Mouse (Mus musculus): ENCODE measurements at regions not wholly inside any gene's neighbourhood (a gene's known extent, or its start where the extent isn't known, plus 50 kb on each side); places are given as distances from the start of the nearest gene placed in this dataset.

DNA sequence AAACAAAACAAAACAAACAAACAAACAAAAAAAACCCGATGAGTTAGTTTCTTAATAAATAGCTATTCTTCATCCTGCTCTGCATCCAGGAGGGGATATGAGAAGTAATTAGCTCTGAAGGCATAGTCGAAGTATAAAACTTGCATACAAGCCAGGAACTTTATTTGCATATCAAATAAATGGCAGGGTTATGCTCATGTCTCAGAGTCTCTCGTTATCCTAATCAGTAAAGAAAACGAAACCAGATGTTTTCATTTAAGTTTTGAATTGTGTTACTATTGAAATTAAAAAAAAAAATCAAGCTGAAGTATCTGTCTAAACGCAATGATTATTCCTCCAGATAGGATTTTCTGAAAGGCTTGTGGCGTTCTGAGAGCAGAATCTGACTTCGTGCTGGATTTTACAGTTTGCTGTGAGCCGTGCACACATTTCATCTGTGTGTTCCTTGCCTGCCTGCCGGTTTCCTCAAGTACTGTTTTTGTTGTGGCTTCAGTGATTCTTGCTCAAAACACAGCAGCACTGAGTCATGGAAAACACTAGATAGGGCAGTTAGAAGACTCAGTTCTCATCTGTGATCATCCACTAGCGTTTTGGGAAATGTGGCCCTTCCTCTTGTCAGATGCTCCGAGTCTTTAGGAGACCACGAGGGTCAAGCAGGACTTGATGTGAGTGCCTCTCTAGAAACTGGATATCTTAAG is 91.2 kb downstream of the Kcnrg start:
- Histone ChIP-seq H3K9me3 (ENCODE audit: control insufficient read depth, low read length) (no peaks in the 10 kb centered on the region), H3K4me2 (ENCODE audit: low read depth, severe bottlenecking) (no peak overlapping the region), H3K4me3 (ENCODE audit: low read depth, low read length) (no peak overlapping the region), H3K36me3 (ENCODE audit: control insufficient read depth, insufficient read depth, low read length) (no peaks in the 10 kb centered on the region), H3K27ac (replicated peaks; ENCODE audit: low read depth, low read length) (no peak overlapping the region), H3K27me3 (ENCODE audit: control insufficient read depth, insufficient read depth, low read length) (no peaks in the 10 kb centered on the region), H3K9ac (ENCODE audit: low read length) (no peak overlapping the region), H3K4me1 (ENCODE audit: control insufficient read depth, insufficient read depth, low read length) (peaks cover 10% of the 10 kb centered on the region)
- ATAC-seq (ENCODE audit: insufficient number of reproducible peaks, low FRiP score, low TSS enrichment, low read depth) (no peak), DNase-seq (ENCODE audit: low spot score) (peak; percentile 34)
- 46% methylated on average over 12 of the region's 12 CpGs for WGBS

DNA sequence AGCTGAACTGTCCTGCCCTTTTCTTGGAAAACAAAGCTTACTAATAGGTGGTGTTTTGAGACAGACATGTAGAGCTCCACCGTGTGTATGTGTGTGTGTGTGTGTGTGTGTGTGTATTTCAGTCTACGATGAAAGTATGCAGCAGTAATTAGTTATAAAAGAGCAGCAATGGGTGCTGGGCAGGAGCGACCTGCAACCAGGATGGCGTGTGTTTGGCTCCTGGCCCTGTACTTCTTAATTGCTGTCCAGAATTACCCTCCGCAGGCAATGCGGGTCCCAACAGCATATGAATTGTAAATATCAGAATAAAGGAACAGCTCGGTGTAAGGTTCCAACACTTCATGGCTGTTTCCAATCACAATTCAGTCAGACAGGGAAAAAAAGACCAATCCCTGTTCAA is 92.4 kb downstream of the Kcnrg start:
- ATAC-seq (ENCODE audit: insufficient number of reproducible peaks, low FRiP score, low TSS enrichment, low read depth) (no peak), DNase-seq (ENCODE audit: low spot score) (no peak)
- no peak overlapping the region for H3K4me2 ChIP-seq (ENCODE audit: low read depth, severe bottlenecking)
- H3K4me1 ChIP-seq (ENCODE audit: control insufficient read depth, insufficient read depth, low read length): peaks cover 10% of the 10 kb centered on the region
- WGBS: 60% methylated on average over 7 of the region's 7 CpGs
- H3K27ac ChIP-seq (replicated peaks; ENCODE audit: low read depth, low read length): no peak overlapping the region
- no peak overlapping the region for H3K4me3 ChIP-seq (ENCODE audit: low read depth, low read length)
- H3K36me3 ChIP-seq (ENCODE audit: control insufficient read depth, insufficient read depth, low read length): no peaks in the 10 kb centered on the region
- H3K27me3 ChIP-seq (ENCODE audit: control insufficient read depth, insufficient read depth, low read length): no peaks in the 10 kb centered on the region
- no peak overlapping the region for H3K9ac ChIP-seq (ENCODE audit: low read length)
- no peaks in the 10 kb centered on the region for H3K9me3 ChIP-seq (ENCODE audit: control insufficient read depth, low read length)

DNA sequence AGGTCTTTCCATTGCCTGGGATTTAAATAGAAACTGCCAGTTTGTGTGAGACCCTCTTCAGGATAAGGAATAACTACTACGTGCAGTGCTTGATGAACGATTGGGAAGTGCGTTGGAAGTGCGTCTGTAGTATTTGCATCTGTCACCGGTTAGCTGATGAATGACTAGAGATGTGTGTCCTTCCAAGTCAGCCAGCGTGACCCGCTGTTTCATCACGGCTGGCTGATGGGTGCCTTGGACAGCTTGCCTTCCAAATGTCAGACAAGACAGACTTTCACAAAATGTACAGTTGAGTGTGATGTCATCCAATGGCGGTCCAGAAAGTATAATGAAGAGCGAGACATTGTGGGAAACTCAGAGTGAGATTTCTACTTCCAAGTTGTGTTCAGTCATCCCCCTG is 93.9 kb downstream of the Kcnrg start:
- DNase-seq (ENCODE audit: low spot score) (no peak), ATAC-seq (ENCODE audit: insufficient number of reproducible peaks, low FRiP score, low TSS enrichment, low read depth) (no peak)
- H3K9ac ChIP-seq (ENCODE audit: low read length): no peak overlapping the region
- no peaks in the 10 kb centered on the region for H3K36me3 ChIP-seq (ENCODE audit: control insufficient read depth, insufficient read depth, low read length)
- no peak overlapping the region for H3K27ac ChIP-seq (replicated peaks; ENCODE audit: low read depth, low read length)
- H3K4me2 ChIP-seq (ENCODE audit: low read depth, severe bottlenecking): no peak overlapping the region
- H3K4me3 ChIP-seq (ENCODE audit: low read depth, low read length): no peak overlapping the region
- peaks cover 10% of the 10 kb centered on the region for H3K4me1 ChIP-seq (ENCODE audit: control insufficient read depth, insufficient read depth, low read length)
- no peaks in the 10 kb centered on the region for H3K27me3 ChIP-seq (ENCODE audit: control insufficient read depth, insufficient read depth, low read length)
- 78% methylated on average over 10 of the region's 10 CpGs for WGBS
- H3K9me3 ChIP-seq (ENCODE audit: control insufficient read depth, low read length): no peaks in the 10 kb centered on the region

DNA sequence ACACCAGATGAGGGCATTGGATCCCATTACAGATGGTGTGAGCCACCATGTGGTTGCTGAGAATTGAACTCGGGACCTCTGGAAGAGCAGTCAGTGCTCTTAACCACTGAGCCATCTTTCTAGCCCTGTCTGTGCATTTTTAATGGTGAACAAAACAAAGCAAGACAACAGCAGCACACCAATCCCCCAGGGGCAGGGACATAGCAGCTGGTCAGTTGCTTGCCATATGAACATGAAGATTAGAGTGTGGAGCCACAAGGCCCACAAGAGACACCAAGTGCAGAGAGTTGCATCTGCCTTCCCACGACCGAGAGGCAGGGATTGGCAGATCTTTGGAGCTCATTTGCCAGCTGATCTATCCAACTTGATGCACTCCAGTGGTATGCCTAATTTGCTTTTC is 96.7 kb downstream of the Kcnrg start:
- no peaks in the 10 kb centered on the region for H3K36me3 ChIP-seq (ENCODE audit: control insufficient read depth, insufficient read depth, low read length)
- H3K4me2 ChIP-seq (ENCODE audit: low read depth, severe bottlenecking): no peak overlapping the region
- WGBS: 94% methylated on average over 3 of the region's 3 CpGs
- no peak overlapping the region for H3K4me3 ChIP-seq (ENCODE audit: low read depth, low read length)
- no peaks in the 10 kb centered on the region for H3K9me3 ChIP-seq (ENCODE audit: control insufficient read depth, low read length)
- DNase-seq (ENCODE audit: low spot score): no peak
- H3K4me1 ChIP-seq (ENCODE audit: control insufficient read depth, insufficient read depth, low read length): peaks cover 3% of the 10 kb centered on the region; the same call in 1 of the 2 replicates
- H3K9ac ChIP-seq (ENCODE audit: low read length): no peak overlapping the region
- H3K27me3 ChIP-seq (ENCODE audit: control insufficient read depth, insufficient read depth, low read length): no peaks in the 10 kb centered on the region
- H3K27ac ChIP-seq (replicated peaks; ENCODE audit: low read depth, low read length): no peak overlapping the region
- ATAC-seq (ENCODE audit: insufficient number of reproducible peaks, low FRiP score, low TSS enrichment, low read depth): no peak

GRCm38 (mm10) chr14:61706984-61707383 is 99.7 kb downstream of the Kcnrg start:
- H3K4me1 ChIP-seq (ENCODE audit: control insufficient read depth, insufficient read depth, low read length): peaks cover 8% of the 10 kb centered on the region
- no peak for DNase-seq (ENCODE audit: low spot score)
- H3K9me3 ChIP-seq (ENCODE audit: control insufficient read depth, low read length): no peaks in the 10 kb centered on the region
- H3K4me2 ChIP-seq (ENCODE audit: low read depth, severe bottlenecking): no peak overlapping the region
- H3K9ac ChIP-seq (ENCODE audit: low read length): no peak overlapping the region
- no peaks in the 10 kb centered on the region for H3K27me3 ChIP-seq (ENCODE audit: control insufficient read depth, insufficient read depth, low read length)
- H3K36me3 ChIP-seq (ENCODE audit: control insufficient read depth, insufficient read depth, low read length): no peaks in the 10 kb centered on the region
- H3K4me3 ChIP-seq (ENCODE audit: low read depth, low read length): no peak overlapping the region
- WGBS: 86% methylated on average over 6 of the region's 6 CpGs
- no peak overlapping the region for H3K27ac ChIP-seq (replicated peaks; ENCODE audit: low read depth, low read length)
- ATAC-seq (ENCODE audit: insufficient number of reproducible peaks, low FRiP score, low TSS enrichment, low read depth): no peak

- H3K9me3 ChIP-seq (ENCODE audit: control insufficient read depth, low read length): no peaks in the 10 kb centered on the region
- H3K4me3 ChIP-seq (ENCODE audit: low read depth, low read length): no peak overlapping the region
- 75% methylated on average over 6 of the region's 6 CpGs for WGBS
- H3K9ac ChIP-seq (ENCODE audit: low read length): no peak overlapping the region
- H3K4me2 ChIP-seq (ENCODE audit: low read depth, severe bottlenecking): no peak overlapping the region
- no peak for DNase-seq (ENCODE audit: low spot score)
- no peak overlapping the region for H3K27ac ChIP-seq (replicated peaks; ENCODE audit: low read depth, low read length)
- no peaks in the 10 kb centered on the region for H3K36me3 ChIP-seq (ENCODE audit: control insufficient read depth, insufficient read depth, low read length)
- H3K27me3 ChIP-seq (ENCODE audit: control insufficient read depth, insufficient read depth, low read length): no peaks in the 10 kb centered on the region
- ATAC-seq (ENCODE audit: insufficient number of reproducible peaks, low FRiP score, low TSS enrichment, low read depth): no peak
- peaks cover 8% of the 10 kb centered on the region for H3K4me1 ChIP-seq (ENCODE audit: control insufficient read depth, insufficient read depth, low read length)
Observed at GRCm38 (mm10) chr14:61708331-61708730, 101.1 kb downstream of the Kcnrg start.

DNA sequence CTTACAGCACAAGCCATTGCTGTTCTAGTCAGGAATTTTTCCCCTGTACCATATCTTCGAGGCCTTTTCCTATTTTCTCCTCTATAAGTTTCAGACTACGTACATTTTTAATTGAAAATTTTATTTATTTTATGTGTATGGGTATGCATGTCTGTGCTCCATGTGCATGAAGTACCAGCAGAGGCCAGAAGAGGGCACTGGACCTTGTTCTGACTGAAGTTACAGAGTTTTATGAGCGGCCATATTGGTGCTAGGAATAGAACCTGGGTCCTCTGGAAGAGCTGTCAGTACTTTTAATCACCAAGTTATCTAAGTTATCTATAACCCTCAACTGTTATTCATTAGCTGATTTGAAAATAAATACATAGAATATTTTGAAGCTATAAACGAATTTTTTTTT is 108.5 kb downstream of the Kcnrg start:
- ATAC-seq (ENCODE audit: insufficient number of reproducible peaks, low FRiP score, low TSS enrichment, low read depth): no peak
- Histone ChIP-seq H3K27me3 (ENCODE audit: control insufficient read depth, insufficient read depth, low read length) (no peaks in the 10 kb centered on the region), H3K27ac (replicated peaks; ENCODE audit: low read depth, low read length) (no peak overlapping the region), H3K9me3 (ENCODE audit: control insufficient read depth, low read length) (peaks cover 2% of the 10 kb centered on the region; the same call in 1 of the 2 replicates), H3K36me3 (ENCODE audit: control insufficient read depth, insufficient read depth, low read length) (no peaks in the 10 kb centered on the region), H3K4me1 (ENCODE audit: control insufficient read depth, insufficient read depth, low read length) (no peaks in the 10 kb centered on the region; the same call in 1 of the 2 replicates), H3K4me2 (ENCODE audit: low read depth, severe bottlenecking) (no peak overlapping the region), H3K4me3 (ENCODE audit: low read depth, low read length) (no peak overlapping the region), H3K9ac (ENCODE audit: low read length) (no peak overlapping the region)
- no peak for DNase-seq (ENCODE audit: low spot score)
- WGBS: 96% methylated on average over 4 of the region's 4 CpGs

DNA sequence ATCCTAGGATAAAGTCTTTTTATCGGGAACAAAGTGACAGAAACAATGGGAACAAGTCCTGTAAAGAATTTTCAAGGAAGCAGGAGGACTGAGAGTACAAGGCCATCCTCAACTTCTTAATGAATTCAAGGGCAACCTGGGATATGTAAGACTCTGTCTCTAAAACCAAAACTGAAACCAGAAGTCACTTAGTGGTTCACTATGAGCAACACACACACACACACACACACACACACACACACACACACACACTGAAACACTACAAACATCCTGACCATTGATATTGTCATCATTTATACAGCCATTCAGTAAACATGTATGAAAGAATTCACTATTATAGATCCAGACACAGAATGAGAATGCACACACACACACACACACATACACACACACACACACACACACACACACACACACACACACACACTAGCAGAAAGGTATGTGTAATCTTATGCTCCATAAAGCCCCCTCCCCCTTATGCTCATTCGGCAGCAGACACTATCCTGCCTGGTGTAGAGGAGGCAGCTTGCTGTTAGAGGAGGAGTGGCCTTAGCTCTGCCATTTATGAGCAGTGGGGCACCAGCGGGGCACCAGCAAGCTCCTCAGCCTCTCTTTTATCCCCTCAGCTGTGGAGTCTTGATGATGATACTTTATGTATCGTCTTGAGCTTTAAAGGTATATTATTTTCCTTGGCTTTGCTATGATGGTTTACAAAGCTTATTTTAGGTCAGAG is 111.3 kb downstream of the Kcnrg start:
- 55% methylated on average over 4 of the region's 4 CpGs for WGBS
- Histone ChIP-seq H3K27ac (replicated peaks; ENCODE audit: low read depth, low read length) (no peak overlapping the region), H3K27me3 (ENCODE audit: control insufficient read depth, insufficient read depth, low read length) (no peaks in the 10 kb centered on the region), H3K36me3 (ENCODE audit: control insufficient read depth, insufficient read depth, low read length) (no peaks in the 10 kb centered on the region), H3K4me3 (ENCODE audit: low read depth, low read length) (no peak overlapping the region), H3K4me1 (ENCODE audit: control insufficient read depth, insufficient read depth, low read length) (no peaks in the 10 kb centered on the region), H3K9ac (ENCODE audit: low read length) (no peak overlapping the region), H3K9me3 (ENCODE audit: control insufficient read depth, low read length) (peaks cover 2% of the 10 kb centered on the region; the same call in 1 of the 2 replicates), H3K4me2 (ENCODE audit: low read depth, severe bottlenecking) (no peak overlapping the region)
- ATAC-seq (ENCODE audit: insufficient number of reproducible peaks, low FRiP score, low TSS enrichment, low read depth) (no peak), DNase-seq (ENCODE audit: low spot score) (no peak)

Data from limb, embryonic 11.5 days (tissue).